Mouse (Mus musculus) T-cell, adult 2 months (primary cell): ENCODE measurements at regions not wholly inside any gene's neighbourhood (a gene's known extent, or its start where the extent isn't known, plus 50 kb on each side); places are given as distances from the start of the nearest gene placed in this dataset.
A peak's percentile ranks its signal among the peaks of the same experiment; 100 is the strongest.
"Not testable (repeated sequence)": the region's sequence is repeated elsewhere in the genome, so short reads cannot be mapped to it uniquely, and the experiment has no call there.

Experiments used
- DNase-seq: peaks from one replicate; pipeline ENCODE4 v3.0.0; 2022; ENCODE audit warnings: low spot score

GRCm38 (mm10) chr2:3864872-3865271 lies 152.6 kb upstream of the Frmd4a start:
- no peak for DNase-seq

GRCm38 (mm10) chr2:3866736-3867135 lies 150.8 kb upstream of the Frmd4a start:
- DNase-seq: not testable (repeated sequence)

- no peak for DNase-seq
Observed at GRCm38 (mm10) chr2:3869701-3870100, 147.8 kb upstream of the Frmd4a start.

- no peak for DNase-seq
Observed at GRCm38 (mm10) chr2:3871748-3872147, 145.8 kb upstream of the Frmd4a start.

GRCm38 (mm10) chr2:3887000-3887399 lies 130.5 kb upstream of the Frmd4a start:
- no peak for DNase-seq

GRCm38 (mm10) chr2:3887845-3888433 lies 129.6 kb upstream of the Frmd4a start:
- no peak for DNase-seq

GRCm38 (mm10) chr2:3889381-3889780 lies 128.1 kb upstream of the Frmd4a start:
- DNase-seq: no peak

- no peak for DNase-seq
Observed at GRCm38 (mm10) chr2:3890462-3890861, 127.1 kb upstream of the Frmd4a start.

GRCm38 (mm10) chr2:3907026-3907425 lies 110.5 kb upstream of the Frmd4a start:
- DNase-seq: no peak

- no peak for DNase-seq
Observed at GRCm38 (mm10) chr2:3908192-3908591, 109.3 kb upstream of the Frmd4a start.

- DNase-seq: peak; percentile 43
Observed at GRCm38 (mm10) chr2:3910086-3910891, 107.2 kb upstream of the Frmd4a start.

- DNase-seq: no peak
Observed at GRCm38 (mm10) chr2:3915141-3915540, 102.4 kb upstream of the Frmd4a start.

- DNase-seq: no peak
Observed at GRCm38 (mm10) chr2:3916365-3916764, 101.2 kb upstream of the Frmd4a start.

- no peak for DNase-seq
Observed at GRCm38 (mm10) chr2:3918156-3918555, 99.4 kb upstream of the Frmd4a start.

- no peak for DNase-seq
Observed at GRCm38 (mm10) chr2:3919893-3920292, 97.6 kb upstream of the Frmd4a start.

GRCm38 (mm10) chr2:3921084-3921483 lies 96.4 kb upstream of the Frmd4a start:
- not testable (repeated sequence) for DNase-seq

- DNase-seq: peak; percentile 67
Observed at GRCm38 (mm10) chr2:3922739-3923138, 94.8 kb upstream of the Frmd4a start.

GRCm38 (mm10) chr2:3924696-3925095 lies 92.8 kb upstream of the Frmd4a start:
- peak; percentile 10 for DNase-seq

- peak; percentile 51 for DNase-seq
Observed at GRCm38 (mm10) chr2:3925199-3925598, 92.3 kb upstream of the Frmd4a start.

GRCm38 (mm10) chr2:3926129-3926528 lies 91.4 kb upstream of the Frmd4a start:
- no peak for DNase-seq

GRCm38 (mm10) chr2:3927141-3927810 lies 90.2 kb upstream of the Frmd4a start:
- DNase-seq: no peak

GRCm38 (mm10) chr2:3927853-3928252 lies 89.7 kb upstream of the Frmd4a start:
- no peak for DNase-seq

GRCm38 (mm10) chr2:3930650-3931049 lies 86.9 kb upstream of the Frmd4a start:
- DNase-seq: no peak
